Mouse (Mus musculus): Measurements from ENCODE around the gene Ppp1r13l. TPM values are rescaled to one million over a fixed set of nuclear protein-coding genes. Genes with fewer than 3 reads are reported as not detected.

Gene Ppp1r13l
- polyA plus RNA-seq, 1 experiment from 2014 or later, result 13.5 TPM

DNA sequence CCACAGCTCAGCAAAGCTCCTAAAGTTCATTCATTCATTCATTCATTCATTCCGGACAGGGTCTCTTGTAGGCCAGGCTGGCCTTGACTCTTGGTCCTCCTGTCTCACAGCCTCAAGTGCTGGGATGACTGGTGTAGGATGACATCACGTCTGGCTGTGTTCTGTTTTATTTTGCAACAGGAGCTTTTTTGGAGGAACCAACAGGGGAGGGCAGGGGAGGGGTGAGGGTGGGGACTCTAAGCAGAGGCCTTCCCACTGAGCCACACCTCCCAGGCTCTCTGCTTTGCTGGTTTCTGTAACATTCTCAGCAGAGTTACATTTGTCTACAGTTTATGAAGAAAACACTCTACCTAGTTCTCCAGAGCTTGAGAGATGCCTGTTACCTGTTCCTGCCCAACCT lies 21.5 kb upstream of the Ppp1r13l start:
- H3K4me3 ChIP-seq, result no peak overlapping the region
- no peaks in the 10 kb centered on the region for H3K36me3 ChIP-seq
- 0 out of 2 replicates have a peak, but pooled peaks cover 2% of the 10 kb centered on the region for H3K27me3 ChIP-seq
- H3K4me1 ChIP-seq (replicated peaks), result peaks cover 60% of the 10 kb centered on the region
- H3K9me3 ChIP-seq (replicated peaks), result no peaks in the 10 kb centered on the region
- 51% methylated on average over 2 of the region's 2 CpGs for WGBS
- H3K4me2 ChIP-seq, result no peak overlapping the region
- ATAC-seq (replicated peaks; ENCODE audit: insufficient number of reproducible peaks, insufficient read depth, low FRiP score, low read depth), result no peak
- H3K27ac ChIP-seq, result peak overlapping the region; percentile 17; the same call in 1 of the 2 replicates
- no peak overlapping the region for H3K9ac ChIP-seq

DNA sequence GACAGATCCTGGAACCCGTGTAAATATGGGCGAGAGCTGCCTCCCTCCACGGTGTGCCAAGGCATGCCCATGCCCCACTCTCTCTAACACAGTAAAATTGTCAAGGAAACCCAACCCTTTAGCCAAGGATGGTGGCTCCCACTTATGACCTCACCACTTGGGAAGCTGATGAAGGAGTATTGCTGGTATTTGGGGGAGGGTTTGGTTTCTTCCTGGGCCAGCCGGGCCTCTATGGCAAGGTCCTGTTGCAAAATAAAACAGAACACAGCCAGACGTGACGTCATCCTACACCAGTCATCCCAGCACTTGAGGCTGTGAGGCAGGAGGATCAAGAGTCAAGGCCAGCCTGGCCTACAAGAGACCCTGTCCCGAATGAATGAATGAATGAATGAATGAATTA lies 21.0 kb upstream of the Ppp1r13l start:
- ATAC-seq (replicated peaks; ENCODE audit: insufficient number of reproducible peaks, insufficient read depth, low FRiP score, low read depth), result no peak
- H3K4me2 ChIP-seq, result no peak overlapping the region
- no peak overlapping the region for H3K9ac ChIP-seq
- no peaks in the 10 kb centered on the region for H3K36me3 ChIP-seq
- 0 out of 2 replicates have a peak, but pooled peaks cover 2% of the 10 kb centered on the region for H3K27me3 ChIP-seq
- H3K9me3 ChIP-seq (replicated peaks), result no peaks in the 10 kb centered on the region
- peaks cover 65% of the 10 kb centered on the region for H3K4me1 ChIP-seq (replicated peaks)
- peak overlapping the region; percentile 17; the same call in 1 of the 2 replicates for H3K27ac ChIP-seq
- H3K4me3 ChIP-seq, result no peak overlapping the region
- 51% methylated on average over 7 of the region's 7 CpGs for WGBS

DNA sequence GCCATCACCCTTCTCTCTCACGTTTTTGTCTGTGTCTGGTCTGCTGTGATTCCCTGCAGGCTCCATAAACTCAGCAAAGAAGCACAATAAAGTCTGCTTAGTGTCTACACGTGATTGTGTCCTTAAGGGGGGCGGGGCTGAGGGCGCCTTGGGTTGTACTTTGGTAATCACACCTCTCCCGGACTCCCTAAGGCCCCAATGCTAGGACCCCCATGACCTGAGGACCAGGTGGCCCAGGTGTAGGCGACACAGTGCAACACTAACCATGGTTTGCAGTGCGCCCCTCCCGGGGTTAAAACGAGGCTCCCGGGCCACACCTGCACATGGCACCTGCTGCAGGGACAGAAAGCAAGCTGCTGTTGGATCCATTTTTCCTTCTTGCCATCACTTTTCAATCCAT lies 18.3 kb upstream of the Ppp1r13l start:
- WGBS, result 18% methylated on average over 10 of the region's 10 CpGs
- H3K27ac ChIP-seq, result peak overlapping the region; percentile 97
- no peaks in the 10 kb centered on the region for H3K9me3 ChIP-seq (replicated peaks)
- peak overlapping the region; percentile 86 for H3K4me2 ChIP-seq
- no peak for ATAC-seq (replicated peaks; ENCODE audit: insufficient number of reproducible peaks, insufficient read depth, low FRiP score, low read depth)
- 0 out of 2 replicates have a peak, but pooled peaks cover 2% of the 10 kb centered on the region for H3K27me3 ChIP-seq
- no peaks in the 10 kb centered on the region for H3K36me3 ChIP-seq
- peak overlapping the region; percentile 66 for H3K9ac ChIP-seq
- H3K4me1 ChIP-seq (replicated peaks), result peaks cover 72% of the 10 kb centered on the region
- peak overlapping the region; percentile 53 for H3K4me3 ChIP-seq

DNA sequence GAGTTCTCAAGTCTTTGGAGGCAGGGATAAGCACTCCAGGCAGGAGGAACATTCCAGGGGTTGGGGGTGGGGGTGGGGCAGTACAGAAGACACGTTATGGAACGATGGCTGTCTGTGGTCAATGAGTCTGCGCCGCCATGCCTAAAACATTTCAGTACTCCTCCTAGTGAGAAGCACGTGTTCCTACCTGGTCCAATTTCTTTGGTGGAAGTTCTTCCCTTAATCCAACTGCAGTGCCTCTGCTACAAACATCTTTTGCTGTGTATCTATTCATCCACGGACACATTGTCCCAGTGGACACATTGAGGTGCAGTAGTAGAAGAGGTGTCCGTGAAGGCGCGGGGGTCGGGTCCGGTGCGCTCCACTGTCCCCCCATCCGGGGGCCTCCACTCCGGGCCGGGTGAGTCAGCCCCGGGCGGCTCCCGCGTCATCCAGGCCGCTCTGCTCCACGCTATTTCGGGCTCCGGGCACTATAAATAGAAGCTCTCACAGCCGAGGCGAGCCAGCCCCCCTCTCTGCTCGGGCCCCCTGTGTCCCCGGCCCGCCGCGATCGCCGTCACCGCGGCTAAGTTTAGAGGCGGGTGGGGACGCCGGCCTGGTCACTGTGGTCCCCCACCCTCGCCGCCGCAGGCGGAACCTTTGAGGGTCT lies 17.7 kb upstream of the Ppp1r13l start:
- Histone ChIP-seq H3K27me3 (0 out of 2 replicates have a peak, but pooled peaks cover 2% of the 10 kb centered on the region), H3K4me3 (peak overlapping the region; percentile 53), H3K9me3 (replicated peaks) (no peaks in the 10 kb centered on the region), H3K27ac (peak overlapping the region; percentile 97), H3K9ac (peak overlapping the region; percentile 66), H3K4me2 (peak overlapping the region; percentile 86), H3K36me3 (peaks cover 1% of the 10 kb centered on the region; the same call in 1 of the 2 replicates), H3K4me1 (replicated peaks) (peaks cover 68% of the 10 kb centered on the region)
- peak; percentile 83 for ATAC-seq (replicated peaks; ENCODE audit: insufficient number of reproducible peaks, insufficient read depth, low FRiP score, low read depth)
- WGBS, result under 1% methylated on average over 41 of the region's 41 CpGs

DNA sequence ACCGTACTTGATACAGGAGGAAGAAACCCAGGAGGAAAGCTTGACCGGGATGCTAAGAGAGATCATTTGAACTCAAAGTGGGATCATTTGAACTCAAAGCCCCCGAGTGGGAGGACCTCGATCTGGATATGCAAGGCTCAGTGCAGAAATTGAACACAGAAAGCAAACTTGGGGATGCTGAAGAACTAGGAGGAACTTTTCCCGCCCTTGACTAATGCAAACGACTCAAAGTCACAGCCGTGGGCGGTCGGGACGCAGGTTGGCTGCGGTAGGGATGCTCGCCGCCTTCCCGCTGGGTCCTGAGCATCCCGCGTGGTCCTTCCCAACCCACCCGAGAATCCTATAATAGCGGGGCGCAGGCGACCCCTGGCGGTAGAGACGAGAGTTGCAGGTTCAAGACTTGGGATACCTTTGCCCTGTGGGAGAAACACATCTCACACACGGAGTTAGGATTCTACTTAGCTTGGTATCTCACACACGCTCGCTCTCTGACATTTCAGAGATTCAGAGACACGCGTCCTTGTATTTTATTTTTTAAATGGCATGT lies 17.0 kb upstream of the Ppp1r13l start:
- H3K9ac ChIP-seq, result peak overlapping the region; percentile 66
- H3K27ac ChIP-seq, result peak overlapping the region; percentile 97
- peak; percentile 17; the same call in 1 of the 2 replicates for ATAC-seq (replicated peaks; ENCODE audit: insufficient number of reproducible peaks, insufficient read depth, low FRiP score, low read depth)
- under 1% methylated on average over 27 of the region's 27 CpGs for WGBS
- peak overlapping the region; percentile 53 for H3K4me3 ChIP-seq
- H3K27me3 ChIP-seq, result 0 out of 2 replicates have a peak, but pooled peaks cover 2% of the 10 kb centered on the region
- peaks cover 62% of the 10 kb centered on the region for H3K4me1 ChIP-seq (replicated peaks)
- H3K36me3 ChIP-seq, result peaks cover 4% of the 10 kb centered on the region; the same call in 1 of the 2 replicates
- peak overlapping the region; percentile 86 for H3K4me2 ChIP-seq
- no peaks in the 10 kb centered on the region for H3K9me3 ChIP-seq (replicated peaks)

DNA sequence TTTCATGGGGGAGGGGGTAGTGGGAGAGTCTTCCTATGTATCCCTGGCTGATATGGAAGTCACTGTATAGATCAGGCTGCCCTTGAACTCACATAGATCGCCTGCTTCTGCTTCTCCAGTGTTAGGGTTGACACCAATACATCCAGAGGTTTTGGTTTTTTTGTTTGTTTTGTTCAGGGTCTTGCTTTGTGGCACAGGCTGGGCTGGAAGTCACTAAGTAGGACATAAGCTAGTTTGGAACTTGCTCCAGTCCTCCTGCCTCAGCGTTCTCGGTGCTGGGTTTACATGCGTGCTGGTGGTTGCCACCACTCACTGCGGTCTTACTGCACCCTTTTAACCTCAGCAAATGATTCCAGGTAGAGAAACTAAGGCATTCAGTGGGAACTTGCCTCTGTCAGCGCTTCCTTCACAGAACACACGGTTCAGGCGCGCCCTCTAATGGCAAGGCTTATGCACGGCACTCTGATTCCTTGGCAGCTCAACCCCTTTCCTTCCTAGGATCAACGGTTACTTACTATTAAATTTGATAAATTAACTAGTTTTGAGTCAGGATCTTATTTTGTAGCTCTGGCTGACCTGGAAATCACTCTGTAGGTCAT lies 16.2 kb upstream of the Ppp1r13l start:
- 0 out of 2 replicates have a peak overlapping the region, but pooled peaks have one; percentile 16 for H3K9ac ChIP-seq
- H3K27me3 ChIP-seq, result 0 out of 2 replicates have a peak, but pooled peaks cover 2% of the 10 kb centered on the region
- H3K4me1 ChIP-seq (replicated peaks), result peaks cover 55% of the 10 kb centered on the region
- H3K4me2 ChIP-seq, result peak overlapping the region; percentile 86
- peak overlapping the region; percentile 40; the same call in 1 of the 2 replicates for H3K27ac ChIP-seq
- under 1% methylated on average over 11 of the region's 11 CpGs for WGBS
- ATAC-seq (replicated peaks; ENCODE audit: insufficient number of reproducible peaks, insufficient read depth, low FRiP score, low read depth), result no peak
- no peaks in the 10 kb centered on the region for H3K9me3 ChIP-seq (replicated peaks)
- peaks cover 4% of the 10 kb centered on the region for H3K36me3 ChIP-seq
- H3K4me3 ChIP-seq, result 0 out of 2 replicates have a peak overlapping the region, but pooled peaks have one; percentile 8

DNA sequence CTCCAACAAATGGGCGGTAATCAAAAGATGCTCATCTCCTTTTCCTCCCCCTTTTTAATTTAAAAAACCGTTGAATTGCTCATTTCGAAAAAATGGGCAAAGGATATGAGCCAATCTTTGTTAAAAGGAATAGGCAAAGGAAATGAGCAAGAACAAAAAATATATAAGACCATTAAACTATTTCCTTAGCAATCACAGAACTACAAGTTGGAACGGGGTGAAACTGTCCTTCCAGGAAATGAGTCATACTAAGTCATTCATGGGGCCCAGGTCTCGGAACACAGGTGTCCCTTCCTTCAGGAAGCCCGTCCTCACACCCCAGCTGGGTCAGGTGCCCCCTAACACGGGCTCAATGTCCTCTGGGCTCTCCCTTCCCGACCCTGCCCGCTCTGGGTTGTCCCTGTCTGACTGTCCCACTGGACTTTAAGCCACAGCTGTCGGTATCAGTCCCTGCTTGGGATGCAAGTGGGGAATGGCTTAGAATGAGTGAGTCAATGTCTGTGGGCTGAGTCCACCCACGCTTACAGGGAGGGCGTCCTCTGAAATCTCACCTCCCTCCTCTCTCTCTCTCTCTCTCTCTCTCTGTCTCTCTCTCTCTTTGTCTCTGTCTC lies 15.2 kb upstream of the Ppp1r13l start, which contains the start of gene Ercc1:
Ercc1 (plus strand) TSS at position 542 of the 611 bp plus-strand sequence.
- H3K4me3 ChIP-seq, result peak within 1 kb of the TSS; percentile 83
- peak within 1 kb of the TSS; percentile 60 for H3K9ac ChIP-seq
- no peak for ATAC-seq (replicated peaks; ENCODE audit: insufficient number of reproducible peaks, insufficient read depth, low FRiP score, low read depth)
- no peaks in the 10 kb centered on the region for H3K9me3 ChIP-seq (replicated peaks)
- peaks cover 15% of the 10 kb centered on the region for H3K36me3 ChIP-seq
- peak within 1 kb of the TSS; percentile 86 for H3K4me2 ChIP-seq
- H3K27ac ChIP-seq, result peak within 1 kb of the TSS; percentile 86
- peaks cover 49% of the 10 kb centered on the region for H3K4me1 ChIP-seq (replicated peaks)
- H3K27me3 ChIP-seq, result 0 out of 2 replicates have a peak, but pooled peaks cover 2% of the 10 kb centered on the region
- WGBS, result 18% methylated on average over 12 of the region's 12 CpGs

DNA sequence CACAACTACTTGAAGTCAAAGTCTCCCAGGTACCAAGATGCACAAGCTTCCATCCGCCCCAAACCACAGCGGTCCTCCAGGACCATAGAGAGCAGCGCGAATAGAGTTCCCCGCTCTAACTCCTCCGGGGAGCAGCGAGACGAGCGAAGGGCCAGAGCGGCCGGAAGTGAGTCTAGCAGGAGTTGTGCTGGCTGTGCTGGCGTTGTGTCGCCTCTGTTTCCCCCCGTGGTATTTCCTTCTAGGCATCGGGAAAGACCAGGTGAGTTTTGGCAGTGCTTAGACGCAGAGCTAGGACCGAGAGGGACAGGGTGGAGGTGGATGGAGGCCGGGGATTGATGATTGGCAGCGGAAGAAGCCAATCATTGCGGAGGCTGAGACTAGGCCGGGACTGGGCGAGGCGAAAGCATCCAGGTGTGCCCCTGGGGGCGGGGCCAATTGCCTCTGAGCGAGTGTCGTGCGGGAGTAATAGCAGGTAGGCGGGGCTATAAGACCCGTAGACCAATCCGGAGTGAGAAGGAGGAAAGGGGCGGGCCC lies 14.5 kb upstream of the Ppp1r13l start:
- ATAC-seq (replicated peaks; ENCODE audit: insufficient number of reproducible peaks, insufficient read depth, low FRiP score, low read depth), result peak; percentile 85
- peak overlapping the region; percentile 73 for H3K4me2 ChIP-seq

DNA sequence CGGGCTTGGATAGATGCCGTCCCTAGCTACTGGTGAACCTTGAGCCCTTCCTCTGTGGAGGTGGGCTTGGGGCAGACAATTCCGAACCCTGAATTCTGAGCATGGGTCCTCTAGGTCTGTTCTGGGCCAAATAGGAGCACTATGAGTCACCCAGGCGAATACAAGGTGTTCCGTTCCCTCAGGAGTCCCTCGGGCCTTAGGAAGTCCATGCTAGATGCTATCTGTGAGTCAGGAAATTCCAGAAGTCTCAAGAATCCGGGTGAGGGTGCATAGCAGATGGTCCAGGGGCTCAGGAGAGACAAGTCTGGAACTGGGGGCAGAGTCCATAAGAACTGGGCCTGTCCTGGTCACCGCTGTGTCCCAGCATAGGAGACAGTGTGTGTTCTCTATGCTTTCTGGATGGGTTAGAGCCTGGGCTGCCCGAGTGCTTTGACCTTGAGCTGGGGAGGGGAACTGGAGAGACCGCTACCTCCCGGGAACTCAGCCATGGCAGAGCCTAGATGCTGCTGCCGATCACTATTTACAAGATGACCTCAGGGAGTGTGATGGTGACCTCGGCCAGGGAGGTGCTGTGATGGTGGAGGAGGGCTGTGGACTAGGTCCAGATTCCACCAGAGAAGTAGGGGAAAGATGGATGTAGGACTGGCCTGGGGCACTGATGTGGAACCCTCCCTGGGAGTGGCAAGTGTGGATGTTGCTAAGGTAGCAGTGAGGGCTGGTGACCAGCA lies 10.2 kb upstream of the Ppp1r13l start:
- ATAC-seq (replicated peaks; ENCODE audit: insufficient number of reproducible peaks, insufficient read depth, low FRiP score, low read depth), result no peak
- H3K4me1 ChIP-seq (replicated peaks), result peaks cover 13% of the 10 kb centered on the region
- WGBS, result 73% methylated on average over 13 of the region's 13 CpGs
- no peak overlapping the region for H3K27ac ChIP-seq
- H3K4me3 ChIP-seq, result no peak overlapping the region
- H3K4me2 ChIP-seq, result no peak overlapping the region
- H3K36me3 ChIP-seq, result peaks cover 47% of the 10 kb centered on the region
- H3K9me3 ChIP-seq (replicated peaks), result no peaks in the 10 kb centered on the region
- no peak overlapping the region for H3K9ac ChIP-seq
- H3K27me3 ChIP-seq, result no peaks in the 10 kb centered on the region

More for the DNA sequence above, 14.5 kb upstream of the Ppp1r13l start:
- Histone ChIP-seq H3K9me3 (replicated peaks) (no peaks in the 10 kb centered on the region), H3K4me1 (replicated peaks) (peaks cover 47% of the 10 kb centered on the region), H3K36me3 (peaks cover 15% of the 10 kb centered on the region), H3K9ac (peak overlapping the region; percentile 60), H3K27me3 (0 out of 2 replicates have a peak, but pooled peaks cover 2% of the 10 kb centered on the region), H3K4me3 (peak overlapping the region; percentile 83), H3K27ac (peak overlapping the region; percentile 86)
- WGBS, result under 1% methylated on average over 31 of the region's 31 CpGs

DNA sequence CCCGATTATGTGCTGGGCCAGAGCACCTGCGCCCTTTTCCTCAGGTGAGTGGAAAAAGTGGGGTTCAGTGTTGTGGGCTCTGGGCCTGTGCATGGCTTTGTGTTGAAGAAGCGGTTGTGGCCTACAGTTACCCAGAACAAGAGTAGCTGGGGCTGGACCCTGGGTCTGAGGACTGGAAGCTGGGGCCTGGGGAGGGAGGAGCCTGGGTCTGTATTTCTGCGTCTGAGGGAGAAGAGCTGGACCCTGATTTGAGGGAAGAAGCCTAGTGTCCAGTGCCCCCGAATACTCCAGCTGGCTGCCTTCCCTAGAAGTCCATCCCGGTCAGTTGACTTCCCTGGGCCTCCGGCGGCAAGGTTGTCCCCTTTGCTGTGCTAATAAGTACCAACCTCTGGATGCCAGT lies 9.3 kb upstream of the Ppp1r13l start:
- Histone ChIP-seq H3K27ac (no peak overlapping the region), H3K27me3 (no peaks in the 10 kb centered on the region), H3K4me2 (no peak overlapping the region), H3K9ac (no peak overlapping the region), H3K4me3 (no peak overlapping the region), H3K36me3 (peaks cover 54% of the 10 kb centered on the region), H3K4me1 (replicated peaks) (peaks cover 9% of the 10 kb centered on the region), H3K9me3 (replicated peaks) (no peaks in the 10 kb centered on the region)
- WGBS, result 89% methylated on average over 8 of the region's 8 CpGs
- ATAC-seq (replicated peaks; ENCODE audit: insufficient number of reproducible peaks, insufficient read depth, low FRiP score, low read depth), result no peak

Measured in heart, embryonic 15.5 days (tissue).